Mouse (Mus musculus) heart, adult 2 months (tissue): ENCODE data around the gene 1500009L16Rik. TPM values are rescaled to one million over a fixed set of nuclear protein-coding genes. Genes with fewer than 3 reads are reported as not detected.

ENCODE experiments used
- DNase-seq, 2 experiments: peaks; one replicate each; pipeline ENCODE4 v3.0.0; 2021
- H3K27ac ChIP-seq: fragments of 200-600 bp; 2 replicates; pipeline ENCODE4 v1.8.1; 2022
- H3K27me3 ChIP-seq: fragments of 200-500 bp; 2 replicates; pipeline ENCODE4 v1.6.1; 2012; ENCODE audit warnings: mild to moderate bottlenecking, low read length, inconsistent platforms, mixed read lengths; ENCODE audit not compliant: control insufficient read depth, insufficient read depth
- H3K36me3 ChIP-seq: fragments of 200-500 bp; 2 replicates; pipeline ENCODE4 v1.6.1; 2012; ENCODE audit warnings: low read length, inconsistent platforms; ENCODE audit not compliant: control insufficient read depth, insufficient read depth
- H3K4me1 ChIP-seq: fragments of 200-500 bp; 2 replicates; pipeline ENCODE4 v1.6.1; 2011; ENCODE audit warnings: low read length; ENCODE audit not compliant: control insufficient read depth, insufficient read depth
- H3K4me3 ChIP-seq: fragments of 200-600 bp; 2 replicates; pipeline ENCODE4 v1.8.1; 2022
- H3K79me2 ChIP-seq: fragments of 200-500 bp; replicated peaks from 2 replicates; pipeline ENCODE4 v1.6.1; 2012; ENCODE audit warnings: mild to moderate bottlenecking, inconsistent platforms, low read length, moderate library complexity, mixed read lengths; ENCODE audit not compliant: control insufficient read depth, insufficient read depth
- H3K9ac ChIP-seq: fragments of 200-500 bp; 2 replicates; pipeline ENCODE4 v1.6.1; 2012; ENCODE audit warnings: low read depth, mild to moderate bottlenecking, control low read depth, inconsistent platforms, low read length, mixed read lengths
- CTCF ChIP-seq: fragments of 200-600 bp; IDR thresholded peaks from 2 replicates; pipeline ENCODE4 v1.8.1; 2022; ENCODE audit warnings: antibody characterized with exemption, mild to moderate bottlenecking, moderate library complexity
- EP300 ChIP-seq: fragments of 200-500 bp; IDR thresholded peaks from 2 replicates; pipeline ENCODE4 v1.6.1; 2011; ENCODE audit warnings: low read depth, low read length, control low read depth; ENCODE audit not compliant: insufficient read depth
- POLR2A ChIP-seq: fragments of 200-500 bp; IDR thresholded peaks from 2 replicates; pipeline ENCODE4 v1.6.1; 2011; ENCODE audit warnings: mild to moderate bottlenecking, low read depth, low read length, control low read depth; ENCODE audit not compliant: insufficient read depth
- WGBS: fragments of 180-500 bp; shearing (Covaris S2); methylation state at CpG from one replicate; pipeline ENCODE4 v1.1.7; 2018; 5-methylcytosine and 5-hydroxymethylcytosine counted together
- intact Hi-C: fragments of 180-260 bp; cut with DNase I; formaldehyde crosslinking; loops from one replicate; pipeline ENCODE4 v1.15.1; 2025
- polyA plus RNA-seq: library from polyadenylated mRNA; depleted of rRNA; stranded (reverse); fragments of >200 nt; gene quantifications from 2 replicates; pipeline ENCODE4 v1.2.3, GENCODE M21; 2012
- total RNA-seq, 2 experiments: library from RNA; stranded (reverse); gene quantifications; 2 replicates each; pipeline ENCODE4 v1.2.3; 2021

1500009L16Rik gene
- total and polyA plus RNA-seq, 3 experiments, result 3.2 to 5.9 (median 3.9) TPM

- Histone ChIP-seq H3K4me3 (no peak overlapping the region), H3K36me3 (no peaks in the 10 kb centered on the region), H3K27me3 (no peaks in the 10 kb centered on the region), H3K4me1 (no peaks in the 10 kb centered on the region), H3K79me2 (no peaks in the 10 kb centered on the region), H3K9ac (no peak overlapping the region), H3K27ac (no peak overlapping the region)
- TF ChIP-seq EP300, result no peak
- WGBS, result 51% methylated on average over 3 of the region's 3 CpGs
- DNase-seq, result no peak
- intact Hi-C loops, result no loop called here
Observed at GRCm38 (mm10) chr10:83709920-83710319, 12.7 kb upstream of the 1500009L16Rik start.

- H3K36me3 ChIP-seq, result no peaks in the 10 kb centered on the region
- no peak overlapping the region for H3K27ac ChIP-seq
- 43% methylated on average over 10 of the region's 10 CpGs for WGBS
- H3K4me1 ChIP-seq, result no peaks in the 10 kb centered on the region
- no peak overlapping the region for H3K9ac ChIP-seq
- TF ChIP-seq EP300, result no peak
- TF ChIP-seq POLR2A, result no peak
- no peak for TF ChIP-seq CTCF
- intact Hi-C loops, result no loop called here
- H3K27me3 ChIP-seq, result no peaks in the 10 kb centered on the region
- no peaks in the 10 kb centered on the region for H3K79me2 ChIP-seq
- peak in 1 of 2 experiments; percentile 26 for DNase-seq
- H3K4me3 ChIP-seq, result no peak overlapping the region
Observed at GRCm38 (mm10) chr10:83711769-83712168, 10.9 kb upstream of the 1500009L16Rik start.

GRCm38 (mm10) chr10:83718855-83719474, 3.7 kb upstream of the 1500009L16Rik start:
- Histone ChIP-seq H3K27ac (no peak overlapping the region), H3K4me3 (no peak overlapping the region), H3K79me2 (no peaks in the 10 kb centered on the region), H3K27me3 (no peaks in the 10 kb centered on the region), H3K4me1 (peaks cover 3% of the 10 kb centered on the region), H3K36me3 (no peaks in the 10 kb centered on the region), H3K9ac (no peak overlapping the region)
- TF ChIP-seq CTCF, result no peak
- TF ChIP-seq EP300, result no peak
- TF ChIP-seq POLR2A, result no peak
- intact Hi-C loops, result no loop called here
- 73% methylated on average over 12 of the region's 12 CpGs for WGBS
- DNase-seq, result no peak

- 2% methylated on average over 19 of the region's 23 CpGs for WGBS
- peak in 1 of 2 experiments; percentile 43 for DNase-seq
- TF ChIP-seq POLR2A (no peak), CTCF (no peak), EP300 (no peak)
- Histone ChIP-seq H3K9ac (peak overlapping the region; percentile 43), H3K4me3 (peak overlapping the region; percentile 57), H3K27me3 (no peaks in the 10 kb centered on the region), H3K27ac (no peak overlapping the region; the same call in 1 of the 2 replicates), H3K79me2 (no peaks in the 10 kb centered on the region), H3K36me3 (no peaks in the 10 kb centered on the region), H3K4me1 (peaks cover 7% of the 10 kb centered on the region)
- intact Hi-C loops, result loop anchor here (10.0 kb wide), 1 partner anchor 52 kb away; no protein-coding TSS in a partner anchor
Observed at GRCm38 (mm10) chr10:83723055-83723454, 390 bp downstream of the 1500009L16Rik start.

GRCm38 (mm10) chr10:83724351-83725059, 1.8 kb downstream of the 1500009L16Rik start:
- DNase-seq, result no peak
- WGBS, result 89% methylated on average over 15 of the region's 15 CpGs
- no peak overlapping the region for H3K27ac ChIP-seq
- TF ChIP-seq EP300 (no peak), CTCF (peak; percentile 60)
- intact Hi-C loops, result loop anchor here (5.0 to 10.0 kb wide), 2 partner anchors 50 to 77 kb away; partner anchors contain the start of gene Appl2
- H3K79me2 ChIP-seq, result no peaks in the 10 kb centered on the region
- H3K4me3 ChIP-seq, result no peak overlapping the region
- H3K27me3 ChIP-seq, result no peaks in the 10 kb centered on the region
- H3K9ac ChIP-seq, result no peak overlapping the region
- peaks cover 7% of the 10 kb centered on the region for H3K4me1 ChIP-seq
- no peaks in the 10 kb centered on the region for H3K36me3 ChIP-seq

GRCm38 (mm10) chr10:83726164-83726563, 3.5 kb downstream of the 1500009L16Rik start:
- TF ChIP-seq CTCF, result no peak
- 0 out of 2 replicates have a peak, but pooled peaks have one; percentile 40 for TF ChIP-seq POLR2A
- TF ChIP-seq EP300, result no peak
- peak overlapping the region; percentile 13; the same call in 1 of the 2 replicates for H3K4me3 ChIP-seq
- peak overlapping the region; percentile 62 for H3K27ac ChIP-seq
- H3K36me3 ChIP-seq, result no peaks in the 10 kb centered on the region
- H3K4me1 ChIP-seq, result peaks cover 7% of the 10 kb centered on the region
- no peaks in the 10 kb centered on the region for H3K79me2 ChIP-seq
- WGBS, result 23% methylated on average over 11 of the region's 11 CpGs
- intact Hi-C loops, result loop anchor here (5.0 to 10.0 kb wide), 2 partner anchors 49 to 79 kb away; partner anchors contain the start of gene Appl2
- no peaks in the 10 kb centered on the region for H3K27me3 ChIP-seq
- peak; percentile 60 to 66 for DNase-seq
- H3K9ac ChIP-seq, result peak overlapping the region; percentile 36
